Mouse (Mus musculus) heart, adult 2 months (tissue): ENCODE measurements at regions not wholly inside any gene's neighbourhood (a gene's known extent, or its start where the extent isn't known, plus 50 kb on each side); places are given as distances from the start of the nearest gene placed in this dataset.

ENCODE experiments used
- CTCF ChIP-seq: fragments of 200-600 bp; IDR thresholded peaks from 2 replicates; pipeline ENCODE4 v1.8.1; 2022; ENCODE audit warnings: antibody characterized with exemption, mild to moderate bottlenecking, moderate library complexity
- EP300 ChIP-seq: fragments of 200-500 bp; IDR thresholded peaks from 2 replicates; pipeline ENCODE4 v1.6.1; 2011; ENCODE audit warnings: low read depth, low read length, control low read depth; ENCODE audit not compliant: insufficient read depth
- POLR2A ChIP-seq: fragments of 200-500 bp; IDR thresholded peaks from 2 replicates; pipeline ENCODE4 v1.6.1; 2011; ENCODE audit warnings: mild to moderate bottlenecking, low read depth, low read length, control low read depth; ENCODE audit not compliant: insufficient read depth

DNA sequence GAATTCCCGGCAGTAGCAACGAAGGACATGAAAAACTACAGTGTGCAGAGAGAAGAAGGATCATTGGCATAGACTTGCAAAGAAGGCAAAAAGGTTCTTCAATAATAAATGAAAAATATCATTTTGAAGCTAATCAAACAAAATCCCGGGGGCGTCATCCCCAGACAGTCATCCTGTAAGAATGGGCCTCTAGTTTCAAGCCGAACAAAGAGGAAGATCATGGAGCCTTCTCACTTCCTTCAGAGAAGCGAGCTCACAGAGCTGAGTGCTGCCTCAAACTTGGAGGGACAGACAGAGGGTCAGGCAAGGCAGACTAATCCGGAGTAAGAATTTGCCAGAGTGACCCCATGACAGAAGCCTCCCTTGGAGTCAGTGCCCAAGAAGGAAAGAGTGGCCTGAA, 163.0 kb downstream of the Kit start:
- no peak for TF ChIP-seq CTCF
- TF ChIP-seq EP300: no peak
- TF ChIP-seq POLR2A: no peak
